Mouse (Mus musculus) megakaryocyte, embryonic 14.5 days (primary cell): ENCODE measurements around the gene Gm28635.

Source experiments
- FLI1 ChIP-seq: IDR thresholded peaks from 2 replicates; pipeline ENCODE4 v1.6.1; 2012; ENCODE audit warnings: low read length, inconsistent platforms, mixed read lengths
- GATA1 ChIP-seq: IDR thresholded peaks from 3 replicates; pipeline ENCODE4 v1.6.1; 2012; ENCODE audit warnings: mixed read lengths, low read length, inconsistent platforms, borderline replicate concordance

DNA sequence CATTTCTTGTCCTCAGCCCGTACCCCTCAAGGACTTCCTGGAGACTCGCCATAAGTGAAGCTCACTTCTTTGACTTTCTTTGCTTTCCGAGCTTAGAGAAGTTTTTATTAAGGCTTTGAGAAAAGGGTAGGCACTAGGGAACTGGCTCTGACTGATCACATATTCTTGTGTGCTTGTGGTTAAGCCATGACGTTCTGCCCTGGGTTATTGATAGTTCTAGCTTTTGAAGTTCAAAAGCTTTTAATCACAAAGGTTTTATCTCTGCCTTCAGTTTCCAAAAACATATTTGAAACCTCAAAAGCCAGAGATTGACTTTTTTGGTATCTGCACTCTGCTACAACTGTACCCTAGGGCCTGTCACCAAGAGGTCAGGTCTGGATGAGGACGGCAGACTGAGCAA lies 95.6 kb downstream of the Gm28635 start:
- TF ChIP-seq FLI1 (no peak), GATA1 (no peak)
